Mouse (Mus musculus): ENCODE measurements around the gene Sox12.
"Not testable (repeated sequence)": the region's sequence is repeated elsewhere in the genome, so short reads cannot be mapped to it uniquely, and the experiment has no call there.

Gene Sox12

DNA sequence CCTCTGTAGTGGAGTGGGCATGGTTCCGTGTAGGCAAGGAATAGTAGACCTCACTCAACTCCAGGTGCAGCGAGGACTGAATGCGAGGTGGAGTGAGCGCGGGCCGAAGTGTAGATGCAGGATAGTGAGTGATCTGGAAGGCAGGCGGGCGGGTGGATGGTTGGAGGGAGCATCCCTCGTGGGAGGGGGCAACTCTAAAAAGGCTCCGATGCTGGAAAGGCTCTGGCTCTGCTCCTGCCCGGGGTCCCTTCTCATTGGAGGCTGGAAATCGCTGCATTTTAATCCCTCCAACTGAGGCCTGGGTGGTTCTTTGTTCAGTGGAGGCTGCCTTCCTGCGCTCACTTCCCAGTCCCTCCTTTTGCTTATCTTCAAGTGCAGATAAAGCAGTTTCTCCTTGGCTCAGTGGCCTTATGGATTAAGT lies 1.3 kb upstream of the Sox12 start:
- no peak for DNase-seq (ENCODE audit: low spot score in 2 of 2)

DNA sequence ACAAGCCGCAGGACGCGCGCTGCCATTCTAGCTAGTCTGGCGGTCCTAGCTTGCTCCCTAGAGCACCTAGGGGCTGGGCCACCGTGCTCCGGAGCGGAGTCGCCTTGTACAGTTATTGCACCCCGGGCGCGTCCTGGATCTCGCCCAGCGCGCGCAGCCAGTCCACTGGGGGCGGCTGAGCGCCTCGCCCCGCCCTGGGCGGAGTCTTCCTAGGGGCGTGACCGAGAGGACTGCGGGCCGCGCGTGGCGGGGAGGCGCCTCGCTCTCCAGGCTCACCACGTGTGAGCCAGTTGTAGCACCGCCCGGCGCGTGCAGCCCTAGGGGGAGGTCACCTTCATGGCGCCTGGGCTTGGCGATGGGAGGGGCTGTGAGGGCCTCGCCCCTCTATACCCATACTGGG lies 828 bp upstream of the Sox12 start:
- peak; percentile 84 to 89 for DNase-seq (ENCODE audit: low spot score in 2 of 2)

DNA sequence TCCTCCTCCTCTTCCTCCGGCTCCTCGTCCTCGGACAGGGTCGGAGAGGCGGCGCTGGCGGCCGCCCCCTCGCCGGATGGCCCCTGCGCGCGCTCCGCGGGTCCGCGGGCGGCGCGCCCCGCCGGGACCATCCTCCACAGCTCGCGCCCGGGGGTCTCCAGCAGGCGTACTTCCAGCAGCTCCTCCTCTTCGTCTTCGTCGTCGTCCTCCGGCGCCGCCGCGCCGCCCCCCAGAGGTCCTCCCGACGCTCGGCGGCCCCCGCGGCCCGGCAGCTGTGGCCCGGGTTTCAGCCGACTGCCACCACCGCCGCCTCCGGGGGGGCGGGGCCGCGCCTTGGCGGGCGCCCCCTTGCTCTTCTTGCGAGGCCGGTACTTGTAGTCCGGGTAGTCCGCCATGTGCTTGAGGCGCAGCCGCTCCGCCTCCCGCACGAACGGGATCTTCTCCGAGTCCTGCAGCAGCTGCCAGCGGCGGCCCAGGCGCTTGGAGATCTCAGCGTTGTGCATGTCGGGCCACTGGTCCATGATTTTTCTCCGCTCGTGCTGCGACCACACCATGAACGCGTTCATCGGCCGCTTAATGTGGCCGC lies 766 bp downstream of the Sox12 start:
- peak; percentile 45 to 54 for DNase-seq (ENCODE audit: low spot score in 2 of 2)

DNA sequence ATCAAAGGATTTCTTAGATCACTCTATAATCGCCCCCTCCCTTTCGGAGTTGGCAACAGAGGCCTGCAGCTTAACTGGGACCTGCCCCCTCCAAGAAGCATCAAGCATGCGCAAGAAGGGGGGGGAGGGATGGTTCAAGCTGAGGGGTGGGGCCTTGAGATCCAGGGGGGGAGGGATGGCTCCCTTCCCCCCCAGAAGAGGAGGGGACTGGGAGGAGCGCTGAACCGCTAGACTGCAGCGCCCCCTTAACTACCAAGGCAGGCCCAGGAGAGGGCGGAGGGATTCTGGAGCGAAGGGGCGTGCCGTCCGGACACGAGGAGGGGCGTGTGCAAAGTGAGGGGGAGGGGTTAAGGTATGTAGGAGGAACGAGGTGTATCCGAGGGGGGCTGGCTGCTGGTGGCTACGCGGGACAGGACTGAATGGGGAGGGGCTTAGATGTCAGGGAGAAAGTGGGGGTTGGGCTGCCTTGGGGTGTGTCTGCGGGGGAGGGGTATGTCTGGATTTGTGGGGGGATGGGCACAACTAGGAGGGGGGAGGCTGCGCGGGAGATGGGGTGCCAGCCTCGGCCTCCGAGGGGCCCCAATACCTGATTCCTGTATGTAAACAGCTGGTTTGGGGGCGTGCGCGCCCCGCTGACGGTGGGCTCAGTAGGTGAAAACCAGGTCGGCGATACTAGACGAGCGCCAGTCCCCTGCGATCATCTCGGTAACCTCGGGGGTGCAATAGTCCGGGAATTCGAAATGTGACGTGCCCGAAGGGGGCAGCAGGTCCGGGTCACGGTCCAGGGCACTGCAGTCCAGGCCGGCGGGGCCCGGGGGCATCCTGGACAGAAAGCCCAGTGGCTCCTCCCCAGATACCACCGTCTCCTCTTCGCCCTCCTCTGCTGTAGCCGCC lies 1.5 kb downstream of the Sox12 start:
- DNase-seq (ENCODE audit: low spot score in 2 of 2): peak; percentile 40 to 53

DNA sequence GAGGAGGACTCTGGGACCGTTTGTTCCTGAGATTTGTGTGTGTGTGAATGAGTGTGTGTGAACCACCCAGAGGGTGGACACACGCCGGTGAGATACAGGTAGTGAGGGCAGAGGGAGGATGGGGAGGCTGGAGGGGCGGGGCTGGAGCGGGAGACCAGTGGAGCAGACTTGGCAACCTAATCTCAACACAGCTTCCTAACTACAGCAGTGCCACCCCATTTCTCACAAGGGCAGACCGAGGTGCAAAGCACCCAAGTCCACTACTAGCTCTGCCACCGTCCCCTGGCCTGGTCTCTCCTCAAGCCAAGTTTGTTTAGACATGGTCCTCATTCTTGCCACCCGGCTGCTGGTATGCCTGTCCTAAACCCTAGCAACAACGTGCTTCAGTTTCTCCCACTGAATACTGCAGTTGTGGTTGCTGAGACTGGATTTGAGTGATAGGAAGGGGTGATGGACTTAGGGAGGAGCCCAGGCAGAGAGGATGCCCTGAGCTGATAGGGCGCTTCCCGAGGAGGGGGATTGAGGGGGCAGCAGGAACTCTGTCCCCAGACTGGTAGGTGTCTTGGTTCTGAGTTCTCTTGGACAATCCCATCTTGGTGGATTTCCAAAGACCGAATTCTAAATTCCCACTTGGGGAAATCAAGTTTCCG lies 2.5 kb downstream of the Sox12 start:
- DNase-seq (ENCODE audit: low spot score in 2 of 2): no peak

DNA sequence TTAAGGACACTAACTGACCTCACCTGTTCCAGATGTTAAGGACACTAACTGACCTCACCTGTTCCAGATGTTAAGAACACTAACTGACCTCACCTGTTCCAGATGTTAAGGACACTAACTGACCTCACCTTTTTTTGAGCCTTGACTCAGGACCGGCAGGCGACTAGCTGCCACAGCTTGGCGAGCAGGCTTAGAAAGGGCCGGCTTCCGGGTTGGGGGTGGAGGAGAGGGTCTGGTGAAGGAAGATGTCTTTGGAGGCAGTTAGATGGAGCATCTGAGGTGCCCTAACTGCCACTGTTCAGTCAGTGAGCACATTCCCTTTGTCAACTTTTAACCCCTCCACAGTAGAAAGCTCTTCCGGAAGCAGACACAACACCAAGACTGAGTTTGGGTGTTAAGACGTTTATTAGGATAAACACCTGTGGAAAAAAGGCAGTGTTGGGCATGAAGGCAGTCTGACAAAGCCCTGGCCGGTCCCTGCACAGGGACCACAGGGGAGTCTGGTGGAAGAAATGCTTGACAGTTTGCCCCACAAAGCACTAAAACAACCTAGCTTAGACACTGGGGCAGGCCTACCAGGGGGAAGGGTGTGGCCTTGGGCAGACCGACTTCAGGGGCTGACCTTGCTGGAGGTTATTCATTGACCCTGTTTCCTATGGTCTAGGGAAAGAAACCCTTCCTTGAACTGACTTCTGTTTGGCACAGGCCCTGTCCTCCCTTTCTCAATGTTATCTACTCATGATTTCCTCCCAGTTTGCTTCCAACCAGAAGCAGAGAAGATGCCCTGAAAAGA lies 4.4 kb downstream of the Sox12 start:
- no peak for DNase-seq (ENCODE audit: low spot score in 2 of 2)

DNA sequence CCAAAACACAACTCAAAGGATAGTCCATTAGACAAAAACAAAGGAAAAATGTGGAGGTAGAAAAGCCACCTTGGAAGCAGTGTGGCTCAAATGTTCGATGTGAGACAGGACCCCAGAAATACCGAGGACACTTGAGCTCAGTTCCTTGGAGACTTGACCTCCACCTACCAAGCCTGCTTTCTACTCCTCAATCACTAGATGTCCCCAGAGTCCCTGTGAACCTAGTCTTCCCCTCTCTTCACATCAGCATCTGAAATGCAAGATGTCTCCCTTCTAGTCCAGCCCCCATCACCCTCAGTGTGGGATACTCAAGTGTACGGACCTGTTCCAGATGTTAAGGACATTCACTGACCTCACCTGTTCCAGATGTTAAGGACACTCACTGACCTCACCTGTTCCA lies 5.1 kb downstream of the Sox12 start:
- no peak for DNase-seq (ENCODE audit: low spot score in 2 of 2)

DNA sequence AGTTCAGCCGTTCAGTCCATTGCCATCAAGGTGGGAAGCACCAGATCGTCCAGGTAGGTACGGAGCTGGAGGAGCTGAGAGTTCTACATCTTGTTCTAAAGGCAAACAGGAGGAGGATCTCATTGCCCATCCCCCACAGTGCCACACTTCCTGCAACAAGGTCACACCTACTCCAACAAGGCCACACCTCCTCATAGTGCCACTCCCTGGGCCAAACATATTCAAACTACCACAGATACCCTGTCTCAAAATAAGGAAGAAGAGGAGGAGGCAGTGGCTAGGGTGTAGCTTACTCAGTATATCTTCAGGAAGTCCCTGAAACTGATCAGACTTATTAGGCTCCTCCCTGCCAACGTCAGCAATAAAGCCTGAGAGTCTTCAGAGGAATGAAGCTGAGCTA lies 13.7 kb downstream of the Sox12 start:
- DNase-seq (ENCODE audit: low spot score in 2 of 2): no peak

DNA sequence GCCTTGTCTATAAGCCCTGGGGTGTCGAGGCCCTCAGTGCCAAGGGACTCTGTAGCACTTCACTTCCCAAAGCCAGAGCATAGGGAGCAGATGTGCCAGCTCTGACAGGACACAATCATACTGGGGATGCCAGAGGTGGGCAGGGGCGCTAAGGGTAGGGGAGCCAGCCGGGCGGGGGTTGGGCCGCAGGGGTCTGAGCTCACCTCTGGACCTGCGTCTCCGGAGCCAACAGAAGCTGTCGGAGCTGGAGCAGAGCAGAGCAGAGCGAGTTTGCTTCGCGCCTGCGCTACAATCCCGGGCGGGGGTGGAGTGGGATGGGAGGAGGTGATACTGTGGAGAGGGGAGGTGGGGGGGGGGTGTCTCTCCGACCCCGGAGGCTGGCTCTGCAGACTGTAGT lies 21.5 kb downstream of the Sox12 start, which contains the start of gene Nrsn2:
TSS of gene Nrsn2 (minus strand) at position 294 of the 397 bp plus-strand sequence.
- DNase-seq (ENCODE audit: low spot score in 2 of 2): no peak

DNA sequence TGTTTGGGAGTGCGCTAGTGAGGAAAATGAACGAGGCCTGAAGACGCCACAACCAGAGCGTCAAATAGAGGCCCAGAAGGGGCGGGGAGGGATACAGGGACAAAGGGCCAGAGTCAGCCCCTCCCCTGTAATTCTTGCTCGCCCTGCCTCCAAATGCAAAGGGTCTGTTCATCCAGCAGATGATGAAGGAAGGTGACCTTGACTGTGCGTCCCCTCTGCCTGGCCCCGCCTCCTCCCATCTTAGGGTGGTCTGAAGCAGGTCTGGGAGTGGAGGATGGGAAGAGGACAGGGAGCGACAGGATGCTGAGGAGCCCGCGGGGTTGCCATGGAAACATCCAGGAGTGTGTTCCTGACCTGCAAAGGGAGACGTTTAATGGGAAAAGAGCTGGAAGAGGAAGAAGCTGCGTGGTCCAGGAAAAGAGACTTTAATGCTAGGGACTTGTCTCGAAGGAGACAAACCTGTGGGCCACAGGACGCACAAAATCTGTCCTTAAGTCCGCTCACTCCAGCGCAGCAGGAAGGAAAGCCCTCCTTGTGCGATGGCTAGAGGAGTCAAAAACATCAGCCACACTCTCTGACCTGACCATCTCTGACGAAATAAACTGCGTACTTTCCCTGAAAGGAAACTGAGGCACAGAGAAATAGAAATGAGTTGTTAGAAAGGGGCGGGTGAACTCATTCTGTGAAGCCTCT lies 22.1 kb downstream of the Sox12 start:
- DNase-seq (ENCODE audit: low spot score in 2 of 2): no peak

DNA sequence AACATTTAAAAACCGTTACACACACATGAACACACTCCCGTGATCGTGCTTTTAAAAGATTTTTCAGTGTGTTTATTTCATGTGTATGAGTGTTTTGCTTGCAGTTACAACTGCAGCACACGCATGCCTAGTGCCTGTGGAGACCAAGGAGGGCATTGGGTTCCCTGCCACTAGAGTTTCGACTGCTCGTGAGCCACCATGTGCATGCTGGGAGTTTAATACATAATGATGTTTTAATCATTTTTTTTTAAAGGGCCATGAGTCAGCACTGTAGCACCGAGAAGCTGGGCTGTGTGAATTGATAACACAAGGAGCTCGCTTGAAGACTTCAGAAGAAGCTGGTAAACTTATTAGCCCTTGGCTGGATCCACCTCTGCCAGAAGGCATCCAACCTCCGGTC lies 24.3 kb downstream of the Sox12 start:
- no peak for DNase-seq (ENCODE audit: low spot score in 2 of 2)

DNA sequence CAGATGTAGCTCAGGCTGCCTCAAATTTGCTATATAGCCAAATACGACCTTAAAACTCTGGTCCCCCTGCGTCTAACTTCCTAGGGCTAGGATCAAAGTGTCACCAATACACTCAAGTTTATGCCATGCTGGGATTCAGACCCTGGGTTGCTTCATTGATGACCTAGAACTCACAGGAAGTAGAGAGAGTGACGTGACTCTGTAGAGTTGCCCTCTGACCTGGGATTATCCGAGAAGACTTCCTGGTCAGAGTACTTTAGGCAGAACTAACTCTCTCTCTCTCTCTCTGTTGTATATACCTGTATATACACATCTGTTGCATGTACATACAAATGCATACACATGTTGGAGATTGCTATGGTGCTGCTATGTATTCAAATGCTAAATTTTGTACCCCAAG lies 25.2 kb downstream of the Sox12 start:
- DNase-seq (ENCODE audit: low spot score in 2 of 2): no peak

DNA sequence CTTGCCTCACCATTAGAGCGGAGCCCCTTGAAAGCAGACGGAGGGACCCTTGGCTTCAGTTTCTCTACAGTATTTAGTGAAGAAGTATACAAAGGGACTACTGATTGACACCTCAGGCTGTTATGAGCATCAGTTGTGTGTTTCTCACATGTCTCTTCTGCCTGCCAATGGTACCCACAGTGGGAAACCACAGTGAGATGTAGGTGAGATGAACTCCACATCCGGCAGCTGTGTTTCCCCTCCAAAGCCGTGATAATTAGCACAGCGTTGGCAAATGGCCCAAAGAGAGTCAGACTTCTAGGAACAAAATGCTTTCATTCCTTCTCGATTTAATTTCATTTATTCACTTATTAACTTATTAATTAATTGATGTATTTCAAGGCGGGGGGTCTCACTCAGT lies 25.8 kb downstream of the Sox12 start:
- DNase-seq (ENCODE audit: low spot score in 2 of 2): no peak

DNA sequence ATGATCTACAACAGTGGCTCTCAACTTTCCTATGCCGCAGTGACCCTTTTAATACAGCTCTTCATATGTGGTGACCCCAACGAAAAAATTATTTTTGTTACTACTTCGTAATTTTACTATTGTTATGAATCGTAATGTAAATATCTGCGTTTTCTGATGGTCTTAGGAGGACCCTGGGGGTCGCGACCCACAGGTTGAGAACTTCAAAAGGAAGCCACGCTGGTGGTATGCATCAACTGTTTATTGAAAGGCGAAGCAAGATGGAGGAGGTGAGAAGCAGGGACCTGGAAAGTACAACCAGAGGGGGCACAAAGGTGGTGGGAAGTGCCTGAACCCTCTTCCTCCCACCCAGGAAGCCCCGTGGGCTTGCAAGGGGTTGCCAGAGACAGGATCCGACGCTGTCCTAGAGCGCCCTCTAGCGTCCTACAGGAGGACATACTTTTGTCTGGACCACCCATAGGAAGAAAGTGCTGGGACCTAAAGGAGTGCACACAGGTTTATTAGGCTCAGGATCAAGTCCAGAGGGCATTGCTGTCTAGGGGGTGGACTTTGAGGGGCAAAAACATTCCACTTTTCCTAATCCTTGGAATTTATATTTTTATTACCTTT lies 29.2 kb downstream of the Sox12 start:
- DNase-seq (ENCODE audit: low spot score in 2 of 2): peak in 1 of 2 experiments; percentile 35

DNA sequence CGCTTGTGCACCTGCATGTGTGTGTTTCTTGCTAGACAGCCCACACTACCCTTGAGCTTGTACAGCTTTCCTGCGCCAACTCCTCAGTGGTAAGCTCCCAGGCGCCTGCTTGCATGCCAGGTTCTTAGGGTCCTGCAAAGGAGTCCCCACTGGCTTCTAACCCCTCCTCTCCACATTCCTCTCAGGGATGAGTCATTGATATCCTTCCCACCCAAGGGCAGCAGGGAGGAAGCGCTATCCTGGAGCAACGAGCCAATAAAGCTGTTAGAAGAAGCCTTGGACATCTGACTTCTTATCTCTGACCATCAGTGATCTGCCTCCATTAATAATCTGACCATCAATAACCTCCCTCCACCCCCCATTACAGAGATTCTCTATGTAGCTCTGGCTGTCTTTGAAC lies 29.9 kb downstream of the Sox12 start:
- no peak for DNase-seq (ENCODE audit: low spot score in 2 of 2)

DNA sequence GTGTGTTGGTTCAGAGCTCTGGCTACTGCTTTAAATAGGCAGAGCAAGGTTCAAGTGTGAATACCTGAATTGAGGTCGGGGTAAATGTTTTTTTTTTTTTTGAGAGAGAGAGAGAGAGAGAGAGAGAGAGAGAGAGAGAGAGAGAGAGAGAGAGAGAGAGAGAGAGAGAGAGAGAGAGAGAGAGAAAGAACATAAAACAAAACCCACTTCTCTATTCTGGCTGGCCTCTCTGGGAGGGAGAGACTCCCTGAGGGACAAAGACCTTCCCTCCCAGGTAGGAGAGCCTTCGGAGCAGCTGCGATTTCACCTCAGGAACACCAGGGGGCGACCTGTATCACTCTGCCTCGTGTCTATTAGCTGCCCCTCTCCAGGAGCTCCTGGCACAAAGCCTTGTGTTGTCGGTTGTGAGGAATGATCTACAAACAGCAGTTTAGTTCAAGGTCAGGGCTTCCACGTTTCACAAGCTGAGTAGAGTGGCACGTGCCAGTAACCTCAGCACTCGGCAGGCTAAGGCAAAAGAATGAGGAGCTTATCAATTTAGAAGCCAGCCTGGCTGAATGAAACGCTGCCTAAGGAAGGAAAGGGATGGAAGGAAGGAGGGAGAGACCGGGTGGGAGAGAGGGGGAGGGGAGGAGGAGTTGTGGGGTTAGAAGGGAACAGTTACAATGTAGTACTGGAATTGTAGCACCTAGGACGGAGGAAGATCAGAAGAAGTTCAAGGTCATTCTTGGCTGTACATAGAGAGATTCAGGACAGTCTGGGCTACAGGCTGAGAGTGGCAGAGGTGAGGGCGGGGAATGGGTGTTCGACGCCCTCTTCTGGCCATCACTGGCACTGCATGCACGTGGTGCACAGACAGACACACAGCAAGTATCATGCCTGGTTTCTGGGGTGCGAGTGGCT lies 34.4 kb downstream of the Sox12 start:
- peak; percentile 36 to 56 for DNase-seq (ENCODE audit: low spot score in 2 of 2)

DNA sequence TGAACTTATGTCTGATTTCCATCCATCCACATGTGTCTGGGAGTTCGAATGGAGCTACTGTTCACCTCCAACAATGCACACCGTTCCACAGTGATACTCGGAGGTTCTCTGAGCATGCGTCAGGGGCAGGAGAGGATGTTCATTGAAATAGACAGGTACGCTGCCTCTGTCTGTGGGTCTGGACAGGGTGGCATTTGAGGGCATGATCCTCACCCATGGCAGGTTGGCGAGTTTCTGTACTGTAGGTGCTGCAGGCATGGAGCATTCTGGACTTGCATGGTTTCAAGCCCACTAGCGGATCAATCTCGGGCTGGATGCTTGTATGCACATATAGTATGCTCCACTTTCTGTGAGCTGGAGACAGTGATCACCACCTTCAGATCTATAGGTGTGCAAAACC lies 36.7 kb downstream of the Sox12 start:
- DNase-seq (ENCODE audit: low spot score in 2 of 2): no peak

DNA sequence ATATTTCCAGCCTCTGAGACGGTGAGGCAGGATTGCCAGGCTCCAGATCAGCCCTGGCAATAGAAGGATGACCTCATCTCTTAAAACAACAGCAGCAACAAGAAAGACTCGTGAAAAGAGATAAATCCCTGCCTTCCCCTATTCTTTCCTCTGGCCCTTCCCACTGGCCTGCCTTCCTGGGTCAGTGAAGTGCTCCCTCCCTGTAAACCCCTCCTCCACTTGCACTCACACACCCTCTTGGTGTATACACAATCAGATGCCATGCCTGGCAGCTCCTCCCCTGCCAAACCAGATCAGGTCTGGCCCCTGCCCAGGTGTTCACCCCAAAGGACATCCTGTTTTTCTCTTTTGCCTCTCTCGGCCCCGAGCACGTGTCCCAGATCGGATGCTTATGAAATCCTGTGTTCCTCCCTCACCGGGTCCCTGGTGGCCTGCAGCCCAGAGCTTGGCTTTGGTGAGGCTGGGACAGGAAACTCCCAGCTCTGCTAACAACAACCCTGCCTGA lies 37.5 kb downstream of the Sox12 start:
- peak in 1 of 2 experiments; percentile 12 for DNase-seq (ENCODE audit: low spot score in 2 of 2)

DNA sequence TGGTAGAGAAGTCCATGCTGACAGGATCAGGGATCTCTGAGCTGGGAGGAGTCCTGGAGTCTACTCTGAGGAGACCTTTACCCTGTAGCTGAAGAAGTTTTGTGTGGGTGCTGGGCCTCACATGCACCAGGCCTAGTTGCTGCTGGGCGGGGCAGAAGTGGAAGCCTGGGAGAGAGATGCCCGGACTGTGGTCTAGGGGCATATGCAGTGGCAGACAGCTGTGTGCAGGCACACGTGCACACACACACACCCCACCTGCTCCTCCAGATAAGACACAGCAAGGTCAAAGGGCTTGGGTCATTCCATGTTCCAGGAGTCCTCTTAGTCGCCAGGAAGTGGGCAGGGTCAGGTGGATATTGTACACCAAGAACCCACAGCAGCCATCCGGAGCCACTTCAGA lies 38.2 kb downstream of the Sox12 start:
- DNase-seq (ENCODE audit: low spot score in 2 of 2): no peak

DNA sequence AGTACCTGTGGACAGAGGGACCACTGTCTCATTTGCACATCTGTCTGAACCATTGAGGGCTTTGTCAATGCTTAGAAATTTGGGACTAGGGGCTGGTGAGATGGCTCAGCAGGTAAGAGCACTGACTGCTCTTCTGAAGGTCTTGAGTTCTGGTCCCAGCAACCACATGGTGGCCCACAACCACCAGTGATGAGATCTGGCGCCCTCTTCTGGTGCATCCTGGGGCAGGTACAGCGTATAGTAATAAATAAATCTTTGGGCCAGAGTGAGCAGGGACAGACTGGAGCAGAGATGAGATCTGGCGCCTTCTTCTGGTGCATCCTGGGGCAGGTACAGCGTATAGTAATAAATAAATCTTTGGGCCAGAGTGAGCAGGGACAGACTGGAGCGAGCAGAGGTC lies 38.9 kb downstream of the Sox12 start:
- not testable (repeated sequence) for DNase-seq (ENCODE audit: low spot score in 2 of 2)
